Mouse (Mus musculus) cerebellum, adult 9-10 months (tissue): ENCODE data around the gene Ncoa1.
A peak's percentile ranks its signal among the peaks of the same experiment; 100 is the strongest.
"Not testable (repeated sequence)": the region's sequence is repeated elsewhere in the genome, so short reads cannot be mapped to it uniquely, and the experiment has no call there.

Source experiments
- DNase-seq: peaks from one replicate; pipeline ENCODE4 v3.0.0; 2022

The Ncoa1 gene

GRCm38 (mm10) chr12:4298626-4299025 lies 178.4 kb downstream of the Ncoa1 start:
- DNase-seq = no peak

- DNase-seq = no peak
These were observed 181.1 kb downstream of the Ncoa1 start for GRCm38 (mm10) chr12:4295881-4296280.

- no peak for DNase-seq
These were observed 181.7 kb downstream of the Ncoa1 start for GRCm38 (mm10) chr12:4295281-4295680.

- no peak for DNase-seq
These were observed 183.2 kb downstream of the Ncoa1 start for GRCm38 (mm10) chr12:4293813-4294212.

- DNase-seq = no peak
These were observed 191.8 kb downstream of the Ncoa1 start for GRCm38 (mm10) chr12:4285186-4285585.

- no peak for DNase-seq
These were observed 197.1 kb downstream of the Ncoa1 start for GRCm38 (mm10) chr12:4279878-4280277.

GRCm38 (mm10) chr12:4278978-4279755 lies 197.8 kb downstream of the Ncoa1 start:
- DNase-seq = no peak

- DNase-seq = peak; percentile 73
These were observed 205.9 kb downstream of the Ncoa1 start for GRCm38 (mm10) chr12:4271078-4271477.

GRCm38 (mm10) chr12:4267765-4268164 lies 209.2 kb downstream of the Ncoa1 start:
- no peak for DNase-seq

GRCm38 (mm10) chr12:4252742-4253655 lies 224.0 kb downstream of the Ncoa1 start:
- no peak for DNase-seq

- peak; percentile 82 for DNase-seq
These were observed 227.2 kb downstream of the Ncoa1 start for GRCm38 (mm10) chr12:4249786-4250185.

- no peak for DNase-seq
These were observed 231.2 kb downstream of the Ncoa1 start for GRCm38 (mm10) chr12:4245742-4246141.

GRCm38 (mm10) chr12:4243805-4244204 lies 233.2 kb downstream of the Ncoa1 start:
- DNase-seq = no peak

- DNase-seq = not testable (repeated sequence)
These were observed 236.7 kb downstream of the Ncoa1 start for GRCm38 (mm10) chr12:4240281-4240680.

GRCm38 (mm10) chr12:4237481-4237880 lies 239.5 kb downstream of the Ncoa1 start:
- no peak for DNase-seq

- DNase-seq = peak; percentile 98
These were observed 243.1 kb downstream of the Ncoa1 start, which contains the start of the genes Ptrhd1 and Cenpo for GRCm38 (mm10) chr12:4233572-4234508. Gene Ptrhd1 (plus strand): TSS chr12:4234027. Gene Cenpo (minus strand): TSS chr12:4234294.

GRCm38 (mm10) chr12:4232777-4233176 lies 244.2 kb downstream of the Ncoa1 start:
- no peak for DNase-seq

- no peak for DNase-seq
These were observed 246.8 kb downstream of the Ncoa1 start for GRCm38 (mm10) chr12:4230156-4230555.

- no peak for DNase-seq
These were observed 264.1 kb downstream of the Ncoa1 start for GRCm38 (mm10) chr12:4212908-4213307.

GRCm38 (mm10) chr12:4211174-4211573 lies 265.8 kb downstream of the Ncoa1 start:
- DNase-seq = no peak

GRCm38 (mm10) chr12:4209196-4209595 lies 267.8 kb downstream of the Ncoa1 start:
- DNase-seq = no peak

- DNase-seq = peak; percentile 74
These were observed 268.4 kb downstream of the Ncoa1 start for GRCm38 (mm10) chr12:4208405-4209133.
